Mouse (Mus musculus) splenic B cell, adult 2 months (primary cell): ENCODE measurements around the gene Gaa.
A peak's percentile ranks its signal among the peaks of the same experiment; 100 is the strongest.

Source experiments
- DNase-seq: peaks from one replicate; pipeline ENCODE4 v3.0.0-alpha.2; 2011; ENCODE audit warnings: low read depth, low spot score
- H3K27me3 ChIP-seq: 2 replicates; pipeline ENCODE4 v1.6.1; 2012; ENCODE audit warnings: mild to moderate bottlenecking, low read length, moderate library complexity, mixed read lengths; ENCODE audit not compliant: control insufficient read depth, poor library complexity, insufficient read depth, severe bottlenecking
- H3K36me3 ChIP-seq: 2 replicates; pipeline ENCODE4 v1.6.1; 2012; ENCODE audit warnings: mild to moderate bottlenecking, low read length, moderate library complexity, mixed read lengths; ENCODE audit not compliant: control insufficient read depth, poor library complexity, insufficient read depth, severe bottlenecking

The Gaa gene

GRCm38 (mm10) chr11:119267768-119268556 lies at the start of gene Gaa:
Gaa (plus strand) TSS chr11:119267887.
- DNase-seq: peak; percentile 98
- Histone ChIP-seq H3K36me3 (no peaks in the 10 kb centered on the region), H3K27me3 (no peaks in the 10 kb centered on the region)

GRCm38 (mm10) chr11:119219816-119220465 lies 47.7 kb upstream of the Gaa start:
- no peak for DNase-seq
- no peaks in the 10 kb centered on the region for H3K36me3 ChIP-seq
- H3K27me3 ChIP-seq: no peaks in the 10 kb centered on the region

DNA sequence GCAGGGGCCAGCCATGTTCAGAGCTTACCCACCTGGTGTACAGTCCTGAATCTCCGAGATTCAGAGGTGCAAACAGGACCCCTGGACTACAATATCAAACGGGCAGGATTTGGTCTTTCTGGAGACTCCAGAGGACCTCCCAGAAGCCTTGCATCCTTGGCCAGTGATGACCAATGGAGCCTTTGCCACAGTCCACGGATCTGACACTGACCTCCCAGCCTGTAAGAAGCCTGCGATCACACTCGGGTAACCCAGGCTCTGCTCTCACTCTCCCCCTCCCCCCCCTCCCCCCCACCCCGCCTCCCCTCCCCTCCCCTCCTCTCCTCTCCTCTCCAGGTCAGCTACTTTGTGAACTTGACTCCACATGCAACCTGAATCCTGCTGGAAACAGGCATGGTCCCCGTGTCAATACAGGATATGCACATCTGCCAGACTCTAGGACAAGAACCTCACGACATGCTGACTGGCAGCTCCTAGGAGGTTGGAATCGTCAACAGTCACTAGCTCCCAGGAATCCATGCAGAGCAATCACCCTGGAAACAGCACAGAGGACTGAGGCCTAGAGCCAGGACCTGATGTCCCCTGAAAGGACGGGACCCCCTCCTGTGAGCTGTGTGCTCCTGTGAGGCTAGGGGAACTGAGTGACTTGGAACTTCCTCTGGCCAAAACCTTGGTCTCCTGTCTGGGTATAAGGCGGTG lies 45.7 kb upstream of the Gaa start:
- no peaks in the 10 kb centered on the region for H3K36me3 ChIP-seq
- no peaks in the 10 kb centered on the region for H3K27me3 ChIP-seq
- DNase-seq: no peak

- Histone ChIP-seq H3K36me3 (no peaks in the 10 kb centered on the region), H3K27me3 (no peaks in the 10 kb centered on the region)
- no peak for DNase-seq
Measured at GRCm38 (mm10) chr11:119223124-119223890, 44.4 kb upstream of the Gaa start.

- no peak for DNase-seq
- Histone ChIP-seq H3K36me3 (no peaks in the 10 kb centered on the region), H3K27me3 (no peaks in the 10 kb centered on the region)
Measured at GRCm38 (mm10) chr11:119224926-119225325, 42.8 kb upstream of the Gaa start.

DNA sequence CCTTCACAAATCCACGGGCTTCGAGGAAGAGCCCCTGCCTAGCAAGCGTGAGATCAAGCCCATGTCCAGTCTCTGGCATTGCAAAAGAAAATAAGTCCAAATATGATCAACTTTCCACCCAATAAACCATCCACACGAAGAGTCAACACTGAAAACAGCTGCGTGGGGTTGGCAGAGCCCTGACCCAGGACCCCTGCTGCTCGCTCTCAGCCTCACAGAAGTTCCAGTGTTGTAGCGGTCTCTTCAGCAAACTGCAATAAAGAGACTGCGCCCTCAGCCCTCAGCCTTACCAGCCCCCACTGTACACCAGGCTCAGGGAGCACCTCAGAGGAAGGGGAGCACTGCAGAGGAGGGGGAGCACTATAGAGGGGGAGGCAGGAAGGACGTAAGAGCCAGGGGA lies 42.1 kb upstream of the Gaa start:
- DNase-seq: no peak
- H3K36me3 ChIP-seq: no peaks in the 10 kb centered on the region
- no peaks in the 10 kb centered on the region for H3K27me3 ChIP-seq

DNA sequence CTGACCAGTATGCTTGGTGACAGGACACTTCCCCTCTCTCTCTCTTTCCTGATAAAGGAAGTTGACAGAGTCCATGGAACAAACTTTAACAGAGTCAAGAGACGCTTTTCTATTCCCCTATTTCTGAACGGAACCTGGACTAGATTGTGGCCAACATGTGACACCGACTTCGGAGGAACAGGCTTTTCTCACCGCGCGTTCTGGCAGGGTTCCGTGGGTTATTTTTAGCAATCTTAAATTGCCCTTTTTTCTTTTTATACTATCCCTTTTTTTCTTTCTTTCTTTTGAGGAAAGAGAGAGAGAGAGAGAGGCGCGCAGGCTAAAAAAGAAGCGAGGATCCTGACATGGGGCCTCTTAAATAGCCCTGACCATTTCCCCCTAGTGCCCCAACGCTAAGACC lies 40.1 kb upstream of the Gaa start:
- DNase-seq: no peak
- H3K27me3 ChIP-seq: no peaks in the 10 kb centered on the region
- H3K36me3 ChIP-seq: no peaks in the 10 kb centered on the region

- peak; percentile 68 for DNase-seq
- Histone ChIP-seq H3K27me3 (no peaks in the 10 kb centered on the region), H3K36me3 (no peaks in the 10 kb centered on the region)
Measured at GRCm38 (mm10) chr11:119228091-119228781, 39.5 kb upstream of the Gaa start, which contains the start of the genes Tbc1d16 and Ccdc40. Tbc1d16 (minus strand) TSS chr11:119228499. Ccdc40 (plus strand) TSS chr11:119228572.

- peak; percentile 88 for DNase-seq
- H3K36me3 ChIP-seq: no peaks in the 10 kb centered on the region
- H3K27me3 ChIP-seq: no peaks in the 10 kb centered on the region
Measured at GRCm38 (mm10) chr11:119228846-119229626, 38.7 kb upstream of the Gaa start.

- peak; percentile 41 for DNase-seq
- Histone ChIP-seq H3K36me3 (no peaks in the 10 kb centered on the region), H3K27me3 (no peaks in the 10 kb centered on the region)
Measured at GRCm38 (mm10) chr11:119234770-119235169, 32.9 kb upstream of the Gaa start.

DNA sequence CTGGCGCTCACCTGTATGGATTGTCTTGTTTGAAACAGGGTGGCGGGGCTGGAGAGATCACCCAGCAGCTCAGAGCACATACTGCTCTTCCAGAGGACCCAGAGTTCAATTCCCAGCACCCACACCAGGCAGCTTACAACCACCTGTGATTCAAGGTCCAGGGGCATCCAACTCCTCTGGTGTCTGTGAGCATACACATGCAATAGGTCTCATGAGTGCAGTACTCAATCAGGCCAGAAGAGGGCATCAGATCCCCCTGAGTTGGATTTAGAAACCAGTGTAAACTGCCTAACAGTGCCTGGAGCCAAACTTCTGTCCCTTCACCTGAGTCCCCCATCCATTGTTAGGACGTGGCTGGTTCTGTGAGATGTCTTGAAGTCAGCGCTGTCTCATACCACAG lies 32.1 kb upstream of the Gaa start:
- H3K36me3 ChIP-seq: no peaks in the 10 kb centered on the region
- no peaks in the 10 kb centered on the region for H3K27me3 ChIP-seq
- DNase-seq: peak; percentile 82

- no peaks in the 10 kb centered on the region for H3K27me3 ChIP-seq
- no peak for DNase-seq
- H3K36me3 ChIP-seq: no peaks in the 10 kb centered on the region
Measured at GRCm38 (mm10) chr11:119236354-119236753, 31.3 kb upstream of the Gaa start.

DNA sequence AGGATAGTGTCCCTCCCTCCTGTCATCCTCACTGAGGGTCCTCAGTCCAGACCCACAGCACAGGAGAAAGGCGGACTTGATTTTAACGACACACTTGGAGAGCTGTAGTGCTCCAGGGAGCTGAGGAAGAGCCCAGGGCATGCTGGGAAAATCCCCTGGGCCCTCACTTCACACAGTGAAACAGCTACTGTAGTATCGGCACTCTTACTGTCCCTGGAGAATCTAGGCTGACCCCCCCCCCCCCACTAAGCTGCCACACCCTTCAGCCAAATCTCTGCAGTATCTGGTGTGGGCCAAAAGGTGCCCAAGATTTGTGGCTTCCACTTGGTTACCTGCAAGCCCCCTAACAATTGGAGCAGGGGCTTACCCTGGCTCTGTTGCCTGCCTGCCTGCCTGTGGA lies 30.7 kb upstream of the Gaa start:
- no peak for DNase-seq
- no peaks in the 10 kb centered on the region for H3K36me3 ChIP-seq
- no peaks in the 10 kb centered on the region for H3K27me3 ChIP-seq
